Mouse (Mus musculus) CD4-positive helper T cell, adult 2 months (primary cell): ENCODE measurements around the gene Clec14a.
"Not testable (repeated sequence)": the region's sequence is repeated elsewhere in the genome, so short reads cannot be mapped to it uniquely, and the experiment has no call there.

Experiments
- DNase-seq: peaks from one replicate; pipeline ENCODE4 v3.0.0-alpha.2; 2012; ENCODE audit warnings: low read depth, missing footprints, low spot score

Clec14a gene

GRCm38 (mm10) chr12:58268563-58269501, at the start of gene Clec14a:
TSS of gene Clec14a (minus strand) at chr12:58269290.
- DNase-seq = no peak

DNA sequence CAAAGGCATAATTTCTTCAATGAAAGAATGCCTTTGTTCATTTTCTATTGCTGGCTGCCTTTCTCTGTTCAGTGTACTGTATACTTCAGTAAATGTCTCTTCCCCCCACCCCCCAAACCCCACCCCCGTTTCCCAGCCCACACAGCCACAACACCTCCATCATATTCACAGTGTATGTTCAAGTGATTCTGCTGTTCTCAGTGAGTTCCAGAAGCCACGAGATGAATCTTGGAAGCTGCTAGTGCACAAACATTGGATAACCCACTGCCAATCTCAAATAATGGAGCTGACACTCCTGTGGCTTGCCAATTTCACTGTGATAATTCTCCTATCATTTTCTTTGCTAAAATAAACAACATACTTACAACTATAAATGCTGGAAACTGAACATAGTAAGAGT, 38.7 kb upstream of the Clec14a start:
- DNase-seq = no peak

GRCm38 (mm10) chr12:58306402-58306801, 37.3 kb upstream of the Clec14a start:
- not testable (repeated sequence) for DNase-seq

GRCm38 (mm10) chr12:58305567-58305966, 36.5 kb upstream of the Clec14a start:
- no peak for DNase-seq

- DNase-seq = no peak
Observed at GRCm38 (mm10) chr12:58296980-58297379, 27.9 kb upstream of the Clec14a start.

DNA sequence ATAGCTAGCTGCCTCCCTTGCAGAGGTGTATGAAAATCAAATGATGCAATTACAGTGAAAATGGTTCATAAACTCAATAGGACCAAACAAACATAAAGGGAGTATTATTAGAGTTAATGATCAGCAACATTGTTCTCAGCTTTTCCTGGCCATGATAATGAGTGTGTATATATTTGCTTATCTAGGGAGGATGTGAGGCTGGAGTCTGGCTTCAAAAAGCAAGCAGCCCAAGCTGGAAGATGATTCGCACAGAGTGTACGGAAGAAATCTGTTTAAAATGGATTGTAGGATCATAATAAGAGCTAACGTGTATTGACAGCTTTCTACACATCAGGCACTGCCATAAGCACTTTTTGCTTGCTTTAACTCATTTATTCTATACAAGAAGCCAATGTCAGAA, 16.8 kb upstream of the Clec14a start:
- DNase-seq = no peak

DNA sequence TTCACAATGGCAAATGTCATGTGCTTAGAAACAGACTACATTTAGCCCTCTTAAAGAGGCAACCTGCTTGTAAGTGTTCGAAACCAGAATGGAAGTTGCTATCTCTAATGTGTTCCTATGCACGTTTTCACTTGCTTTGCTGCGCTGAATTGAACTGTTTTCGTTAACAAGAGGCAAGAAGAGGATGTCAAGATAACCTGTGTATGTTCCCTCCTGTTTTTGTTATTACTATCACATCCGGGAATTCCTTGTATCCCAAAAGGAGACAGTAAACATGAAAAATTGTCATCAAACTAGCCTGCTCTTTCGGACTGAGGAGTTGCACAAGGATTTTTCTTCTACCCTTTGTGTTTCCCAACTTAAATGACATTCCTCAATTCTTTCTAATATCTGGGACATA, 1.4 kb upstream of the Clec14a start:
- no peak for DNase-seq

DNA sequence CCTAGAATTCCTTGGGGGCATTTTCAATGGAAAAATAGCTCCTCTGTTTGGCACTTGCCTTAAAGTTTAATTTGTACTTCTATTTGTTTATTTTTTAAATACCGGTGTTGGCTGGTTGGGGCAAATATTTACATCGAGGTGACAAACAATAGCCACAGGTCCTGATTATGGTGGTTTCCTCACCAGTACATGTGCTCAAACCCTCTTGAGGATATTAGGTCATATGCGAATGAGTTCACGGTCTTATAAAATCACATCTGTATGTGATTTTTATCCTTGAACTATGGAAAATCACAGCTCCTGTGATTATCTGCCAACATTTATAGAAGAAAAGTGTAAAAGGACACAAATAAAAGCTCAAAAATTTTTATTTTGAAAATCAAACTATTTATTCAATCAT, 415 bp upstream of the Clec14a start:
- no peak for DNase-seq

- no peak for DNase-seq
Observed at GRCm38 (mm10) chr12:58268186-58268562, 916 bp downstream of the Clec14a start.

DNA sequence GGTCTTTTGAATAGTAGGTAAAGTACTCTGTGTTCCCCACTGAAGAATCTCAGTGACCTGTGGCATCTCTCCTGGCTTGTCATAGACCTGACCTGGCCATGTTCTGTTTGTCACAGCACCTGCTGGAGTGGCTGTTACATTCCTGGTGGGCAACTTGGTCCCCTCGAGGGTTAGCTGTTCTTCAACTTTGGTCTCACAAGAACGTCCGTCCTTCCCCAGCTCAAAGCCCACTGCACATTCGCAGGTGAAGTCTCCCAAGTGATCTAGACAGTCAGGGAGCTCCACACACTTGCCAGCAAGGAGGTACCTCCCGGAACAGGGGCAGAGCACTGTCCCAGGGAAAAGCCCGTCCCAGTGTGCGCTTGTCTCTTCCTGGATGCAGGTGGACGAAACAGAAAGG, 1.3 kb downstream of the Clec14a start:
- DNase-seq = no peak

DNA sequence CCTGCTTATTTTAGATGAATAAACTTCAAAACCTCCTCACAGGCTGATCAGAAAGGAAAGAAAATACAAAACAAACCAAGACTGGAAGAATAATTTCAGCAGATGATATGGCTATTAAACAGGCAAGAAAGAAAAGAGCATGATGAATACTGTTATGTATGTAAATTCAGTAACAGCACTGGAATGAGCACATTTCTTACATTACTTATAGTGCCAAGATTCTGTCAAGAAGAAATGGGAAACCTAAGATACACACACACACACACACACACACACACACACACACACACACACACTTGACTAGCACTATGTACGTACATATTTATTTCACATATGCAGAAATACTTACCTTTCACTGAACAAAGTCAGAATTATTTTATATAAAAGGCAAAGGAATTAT, 17.2 kb downstream of the Clec14a start:
- no peak for DNase-seq

DNA sequence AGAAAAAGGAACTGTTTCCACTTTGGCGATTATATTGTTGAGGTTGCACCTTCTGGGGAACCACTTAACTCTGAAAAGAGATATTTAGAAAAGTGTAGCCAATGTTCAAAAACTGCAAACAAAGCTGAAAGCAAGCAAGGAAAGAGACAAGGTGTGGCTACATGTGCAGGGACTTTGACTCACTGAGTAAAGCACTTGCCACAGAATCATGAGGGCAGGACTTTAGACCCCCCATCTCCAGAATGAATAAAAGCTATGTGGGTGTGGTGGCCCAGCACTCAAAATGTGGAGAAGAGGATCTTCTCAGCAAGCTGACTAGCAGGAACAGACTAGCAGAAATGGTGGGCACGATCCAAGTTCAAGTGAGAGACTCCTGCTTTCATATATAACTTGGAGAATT, 36.6 kb downstream of the Clec14a start:
- DNase-seq = no peak

- no peak for DNase-seq
Observed at GRCm38 (mm10) chr12:58225644-58226043, 43.4 kb downstream of the Clec14a start.

GRCm38 (mm10) chr12:58219078-58219477, 50.0 kb downstream of the Clec14a start:
- DNase-seq = no peak

- DNase-seq = no peak
Observed at GRCm38 (mm10) chr12:58216218-58216617, 52.9 kb downstream of the Clec14a start.
